Mouse (Mus musculus) granulocyte monocyte progenitor cell, adult 5-6 weeks (primary cell): ENCODE results near the gene Taz. TPM values are rescaled to one million over a fixed set of nuclear protein-coding genes. Genes with fewer than 3 reads are reported as not detected.
A peak's percentile ranks its signal among the peaks of the same experiment; 100 is the strongest.

Source experiments
- ATAC-seq: replicated peaks from 2 replicates; pipeline ENCODE4 v1.8.0; 2016; ENCODE audit warnings: mild to moderate bottlenecking, moderate TSS enrichment, inconsistent platforms; ENCODE audit not compliant: poor library complexity, severe bottlenecking
- total RNA-seq, 2 experiments: library from RNA; stranded (forward) in 1 of 2; stranded (reverse) in 1 of 2; fragments of 200-712, 200-1000 nt in 1 of 2; fragments of >200 nt in 1 of 2; fragmentation: Nextera tagmentation in 1 of 2; gene quantifications; 2 replicates each; pipeline ENCODE4 v1.2.3; 2014 to 2017

Taz gene
- 29.2 and 47.6 TPM in 2 replicates for total RNA-seq (2014; fragmentation: Nextera tagmentation)
- 30.8 and 41.0 TPM in 2 replicates for total RNA-seq (2017)

DNA sequence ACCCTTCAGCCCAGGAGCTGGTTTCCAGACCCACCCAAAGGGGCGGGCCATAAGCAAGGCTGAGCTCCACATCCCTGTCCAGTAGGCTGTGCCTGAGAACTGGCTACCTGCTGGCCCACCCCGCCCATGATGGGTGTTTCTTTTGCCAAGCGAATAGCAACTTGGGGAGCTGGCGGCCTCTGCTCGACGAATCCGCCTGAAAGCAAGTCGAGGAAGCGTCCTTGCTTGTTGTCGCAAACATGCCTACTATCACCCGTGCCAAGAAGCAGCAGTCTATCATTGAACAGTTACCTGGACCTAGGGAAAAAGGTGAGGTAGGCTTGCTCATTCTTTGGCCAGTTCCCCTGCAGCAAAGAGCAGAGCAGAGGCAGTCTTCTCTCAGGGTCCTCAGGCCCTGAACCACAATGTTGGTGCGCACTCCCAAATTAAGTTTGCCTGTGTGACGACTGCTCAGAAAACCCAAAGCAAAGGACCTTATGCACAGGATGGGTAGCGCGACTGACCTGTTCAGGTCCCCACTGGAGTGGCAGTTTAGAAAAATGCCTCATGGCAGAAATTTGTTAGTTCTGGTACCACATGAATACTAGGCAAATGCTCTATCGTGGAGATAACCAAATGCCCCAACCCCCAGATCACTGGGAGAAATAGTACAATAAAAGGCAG, at the start of gene Taz, which contains the start of gene Dnase1l1:
Taz (plus strand) TSS at position 181 of the 663 bp plus-strand sequence.
Dnase1l1 (minus strand) TSS at position 606 of the 663 bp plus-strand sequence.
- peak; percentile 79 for ATAC-seq

- ATAC-seq = no peak
These were observed 48.5 kb upstream of the Taz start for GRCm38 (mm10) chrX:74233196-74233595.

DNA sequence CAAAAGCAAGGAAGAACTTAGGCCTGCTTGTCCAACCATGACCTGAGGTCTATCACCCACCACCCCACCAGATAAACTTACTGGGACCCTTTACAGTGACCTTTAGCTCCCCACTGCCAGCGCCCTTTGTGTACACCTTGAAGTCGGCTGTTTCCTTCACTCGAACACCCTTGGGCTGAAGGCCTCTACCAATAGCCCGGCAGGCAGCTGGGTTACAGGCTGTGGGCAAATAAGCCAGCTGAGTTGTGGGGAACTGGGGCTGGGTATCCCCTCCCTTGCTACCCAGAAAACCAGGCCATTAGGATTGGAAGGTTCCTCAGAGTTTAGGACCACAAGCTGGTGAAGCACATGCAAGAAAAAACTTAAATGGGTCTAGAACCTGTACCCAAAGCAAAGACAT, 41.4 kb upstream of the Taz start:
- no peak for ATAC-seq

- peak; percentile 45 for ATAC-seq
These were observed 38.3 kb upstream of the Taz start for GRCm38 (mm10) chrX:74243396-74243795.

DNA sequence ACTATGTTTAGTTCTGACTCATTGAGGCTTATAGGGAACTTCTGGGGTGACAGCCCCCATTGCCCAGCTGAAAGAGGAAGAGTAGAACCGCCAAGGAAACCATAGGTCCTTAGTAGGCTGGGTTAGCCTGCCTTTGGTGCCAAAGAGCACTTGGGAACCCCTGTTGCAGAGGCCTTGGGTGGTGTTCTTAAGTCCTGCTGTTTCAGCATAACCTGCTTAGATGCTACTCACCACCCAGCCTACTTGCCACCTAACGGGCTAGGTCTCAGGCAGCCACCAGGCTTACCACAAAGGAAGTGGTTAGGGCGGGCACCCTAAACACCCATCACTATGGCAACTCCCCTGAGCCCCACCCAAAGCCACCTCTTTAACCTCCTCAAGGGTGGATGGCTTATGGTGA, 37.9 kb upstream of the Taz start:
- ATAC-seq = peak; percentile 48

GRCm38 (mm10) chrX:74244614-74245083, 37.1 kb upstream of the Taz start:
- peak; percentile 11; the same call in 1 of the 2 replicates for ATAC-seq

DNA sequence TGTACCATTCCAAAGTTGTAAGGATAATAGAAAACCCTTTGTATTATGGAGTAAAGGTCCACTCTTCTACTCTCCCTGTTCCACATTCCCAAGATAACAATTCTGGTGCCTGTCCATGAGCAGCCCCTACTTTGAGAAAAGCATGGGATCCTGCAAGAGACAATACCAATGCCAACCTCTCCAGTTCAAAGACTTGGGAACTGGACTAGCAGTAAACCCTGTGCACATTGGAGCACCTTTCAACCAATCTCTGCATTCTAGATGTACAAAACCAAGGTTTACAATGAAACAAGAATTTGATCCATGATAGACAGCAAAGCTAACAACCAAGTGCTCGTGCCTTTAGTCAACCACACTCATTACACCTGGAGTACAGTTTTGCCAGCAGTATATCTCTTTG, 36.6 kb upstream of the Taz start:
- no peak for ATAC-seq

- peak; percentile 20 for ATAC-seq
These were observed 36.0 kb upstream of the Taz start for GRCm38 (mm10) chrX:74245687-74246086.

GRCm38 (mm10) chrX:74246213-74246681, 35.5 kb upstream of the Taz start:
- peak; percentile 49 for ATAC-seq

GRCm38 (mm10) chrX:74246693-74247092, 35.0 kb upstream of the Taz start:
- ATAC-seq = peak; percentile 12

GRCm38 (mm10) chrX:74248651-74249050, 33.1 kb upstream of the Taz start:
- ATAC-seq = no peak

DNA sequence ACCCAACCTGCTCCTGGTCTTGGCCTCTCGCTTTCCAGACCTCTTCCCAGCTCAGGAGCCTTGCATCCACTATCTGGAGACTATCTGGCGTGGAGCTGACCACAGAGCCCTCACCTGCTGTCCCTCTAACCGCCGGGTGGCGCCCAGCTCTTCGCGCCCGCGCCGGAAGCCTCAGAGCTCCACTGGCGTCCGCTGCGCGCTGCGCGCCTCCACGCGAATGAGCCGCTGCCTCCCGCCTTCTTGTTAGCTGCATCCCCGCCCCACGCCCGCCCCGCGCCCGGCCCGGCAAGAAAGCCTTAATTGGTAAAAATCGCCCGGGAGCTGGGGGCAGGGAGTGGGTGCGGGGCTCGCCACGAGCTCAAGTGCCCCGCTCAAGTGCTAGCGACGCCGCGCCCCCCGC, 32.1 kb upstream of the Taz start, which contains the start of gene Flna:
Flna (minus strand) TSS at position 206 of the 400 bp plus-strand sequence.
- ATAC-seq = no peak

DNA sequence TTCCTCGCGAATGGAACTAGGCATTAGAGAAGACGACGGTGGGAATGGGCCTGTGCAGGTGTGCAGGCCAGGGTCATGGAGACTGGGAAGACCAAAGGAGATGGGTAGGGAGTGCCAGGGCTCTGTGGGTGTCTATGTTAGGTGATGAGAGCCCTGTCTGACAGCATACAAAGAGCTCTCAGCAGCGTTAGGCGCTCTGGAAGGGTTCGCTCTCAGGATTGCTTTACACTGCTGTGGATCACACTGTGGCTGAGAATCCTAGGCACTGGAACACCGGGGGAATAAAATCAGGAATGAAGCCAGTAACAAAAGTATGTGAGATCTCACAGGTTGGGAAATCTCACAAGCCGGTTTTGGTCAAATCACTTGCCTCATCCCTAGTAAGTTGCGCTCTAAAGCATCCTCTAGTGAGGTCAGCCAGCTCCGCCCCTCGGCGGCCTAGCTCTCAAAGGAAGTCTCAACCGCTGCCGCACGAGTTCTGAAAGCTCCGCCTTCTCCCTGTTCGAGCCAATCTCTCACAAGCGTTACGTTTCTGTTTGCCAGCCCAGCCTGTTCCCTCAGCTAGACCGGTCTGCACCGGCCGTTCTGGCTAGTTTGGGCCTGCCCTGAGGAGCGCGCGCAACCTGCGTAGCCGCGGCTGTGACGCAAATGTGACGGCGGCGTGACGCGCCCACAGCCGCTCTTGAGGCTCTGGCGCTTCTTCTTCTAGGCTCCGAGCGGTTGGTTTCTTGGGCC, 27.4 kb upstream of the Taz start, which contains the start of gene Emd:
Emd (plus strand) TSS at position 535 of the 735 bp plus-strand sequence.
- peak; percentile 91 for ATAC-seq

DNA sequence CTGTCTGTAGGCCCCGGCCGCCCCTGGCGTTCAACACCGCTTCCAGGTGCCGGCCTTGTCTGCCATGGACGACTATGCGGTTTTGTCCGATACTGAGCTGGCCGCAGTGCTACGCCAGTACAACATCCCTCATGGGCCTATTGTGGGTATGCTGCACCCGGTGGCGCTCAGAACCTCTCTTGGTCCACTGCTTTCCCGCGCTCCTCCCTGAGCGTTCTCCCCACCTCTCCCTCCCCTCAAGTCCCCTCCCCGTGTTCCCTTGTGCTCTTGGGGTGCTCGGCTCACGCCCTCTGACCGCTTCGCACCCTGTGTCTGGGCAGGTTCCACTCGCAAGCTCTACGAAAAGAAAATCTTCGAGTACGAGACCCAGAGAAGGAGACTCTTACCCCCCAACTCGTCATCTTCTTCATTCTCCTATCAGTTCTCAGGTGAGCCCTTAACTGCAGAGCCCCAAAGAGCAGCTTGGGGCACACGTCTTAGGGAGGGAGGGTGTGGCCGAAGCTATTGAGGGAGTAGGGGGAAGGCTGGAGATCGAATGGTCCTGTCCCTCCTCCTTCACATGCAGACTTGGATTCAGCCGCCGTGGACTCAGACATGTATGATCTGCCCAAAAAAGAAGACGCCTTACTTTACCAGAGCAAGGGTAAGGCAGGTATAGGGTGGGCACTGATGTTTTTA, 26.7 kb upstream of the Taz start:
- no peak for ATAC-seq

GRCm38 (mm10) chrX:74257746-74258145, 24.0 kb upstream of the Taz start:
- ATAC-seq = no peak

DNA sequence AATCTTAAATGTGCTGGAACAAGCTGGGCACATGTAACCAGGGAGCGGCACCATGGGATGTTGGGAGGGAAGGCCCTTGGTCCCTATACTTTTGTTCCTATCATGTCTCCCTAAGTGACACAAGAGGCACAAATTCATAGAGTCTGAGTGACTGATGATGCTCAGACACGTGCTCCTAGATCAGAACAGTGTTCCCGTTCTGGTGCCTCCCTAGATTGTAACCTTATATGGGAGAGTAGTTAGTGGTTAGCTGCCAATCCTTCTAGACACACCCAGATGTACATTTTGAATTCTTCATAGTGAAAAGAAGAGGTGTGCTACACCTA, 12.0 kb upstream of the Taz start:
- ATAC-seq = peak; percentile 6; the same call in 1 of the 2 replicates

DNA sequence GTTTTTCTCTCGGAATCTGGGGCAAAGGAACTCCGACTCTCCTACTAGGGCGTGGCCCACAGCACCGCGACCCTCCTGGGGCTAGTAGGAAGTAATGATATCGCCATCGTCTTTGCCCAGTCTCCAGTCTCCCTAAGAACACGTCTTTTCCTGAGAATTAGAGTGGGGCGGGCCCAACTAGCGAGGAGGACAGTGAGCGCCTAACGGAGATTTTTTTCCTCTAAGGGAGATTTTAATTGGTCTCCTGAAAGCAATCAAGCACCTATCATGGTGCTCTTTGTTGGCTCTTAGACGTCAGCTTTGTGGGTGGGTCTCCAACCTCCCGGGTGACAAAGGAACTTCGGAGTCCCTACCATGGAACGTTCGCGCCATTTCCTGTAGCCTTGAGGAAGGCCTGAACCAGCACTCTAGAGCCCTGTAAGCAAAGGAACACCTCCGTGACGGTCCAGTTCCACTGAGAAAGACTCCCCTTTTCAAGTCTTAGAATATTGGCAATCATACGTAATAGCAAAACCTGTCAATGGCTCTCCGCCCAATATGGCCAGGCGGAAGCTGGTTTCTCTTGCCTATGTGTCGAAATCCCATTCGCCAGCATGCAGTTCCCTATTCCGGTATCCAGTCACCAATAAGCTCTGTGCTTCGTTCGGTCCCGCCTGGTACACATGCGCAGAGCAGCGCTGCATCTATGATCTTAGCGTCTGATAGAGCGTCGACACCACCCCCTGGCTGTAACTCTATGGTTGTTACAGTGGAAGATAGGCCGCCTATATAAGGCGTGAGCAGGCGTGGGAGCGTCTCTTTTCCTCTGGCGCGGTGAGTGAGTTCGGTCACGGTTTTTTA, 11.4 kb upstream of the Taz start, which contains the start of gene Rpl10:
Rpl10 (plus strand) TSS at position 751 of the 840 bp plus-strand sequence.
- ATAC-seq = peak; percentile 73

- peak; percentile 28 for ATAC-seq
These were observed 10.7 kb upstream of the Taz start for GRCm38 (mm10) chrX:74270902-74271551.
